Mouse (Mus musculus) neural tube, embryonic 12.5 days (tissue): ENCODE results near the gene Gm48551. TPM values are rescaled to one million over a fixed set of nuclear protein-coding genes. Genes with fewer than 3 reads are reported as not detected.
A peak's percentile ranks its signal among the peaks of the same experiment; 100 is the strongest.

Experiments used
- ATAC-seq: fragments of 200-750 bp; cut with Nextera tagmentation; 2 replicates; pipeline ENCODE4 v1.8.0; 2017; ENCODE audit warnings: low read depth, mild to moderate bottlenecking, moderate TSS enrichment, moderate library complexity; ENCODE audit not compliant: low FRiP score
- H3K27ac ChIP-seq: fragments of 300-500 bp; sonication (generic); 2 replicates; pipeline ENCODE4 v1.5.1; 2016
- H3K27me3 ChIP-seq: fragments of 300-500 bp; sonication (generic); replicated peaks from 2 replicates; pipeline ENCODE4 v1.6.1; 2016; ENCODE audit warnings: mild to moderate bottlenecking
- H3K36me3 ChIP-seq: fragments of 300-500 bp; sonication (generic); 2 replicates; pipeline ENCODE4 v1.6.1; 2016; ENCODE audit warnings: mild to moderate bottlenecking
- H3K4me1 ChIP-seq: fragments of 300-500 bp; sonication (generic); 2 replicates; pipeline ENCODE4 v1.6.1; 2016
- H3K4me2 ChIP-seq: fragments of 300-500 bp; sonication (generic); replicated peaks from 2 replicates; pipeline ENCODE4 v1.6.1; 2016; ENCODE audit warnings: mild to moderate bottlenecking
- H3K4me3 ChIP-seq: fragments of 300-500 bp; sonication (generic); 2 replicates; pipeline ENCODE4 v1.5.1; 2016
- H3K9ac ChIP-seq: fragments of 300-500 bp; sonication (generic); 2 replicates; pipeline ENCODE4 v1.6.1; 2016; ENCODE audit warnings: mild to moderate bottlenecking
- H3K9me3 ChIP-seq: fragments of 300-500 bp; sonication (generic); 2 replicates; pipeline ENCODE4 v1.6.1; 2016; ENCODE audit warnings: mild to moderate bottlenecking
- WGBS: fragments of 180-500 bp; shearing (Covaris S2); methylation state at CpG from one replicate; pipeline ENCODE4 v1.1.7; 2016; 5-methylcytosine and 5-hydroxymethylcytosine counted together
- polyA plus RNA-seq: library from polyadenylated mRNA; unstranded; fragments of >200 nt; fragmentation: Nextera tagmentation; extraction: Ambion mirVana; gene quantifications from 2 replicates; pipeline ENCODE4 v1.2.1, GENCODE M21; 2016

Gene Gm48551
- polyA plus RNA-seq, 1 experiment from 2014 or later = 5.0 TPM

- 20% methylated on average over 10 of the region's 10 CpGs for WGBS
- H3K27ac ChIP-seq = peak overlapping the region; percentile 90
- H3K36me3 ChIP-seq = peaks cover 34% of the 10 kb centered on the region
- peak; percentile 8; the same call in 1 of the 2 replicates for ATAC-seq
- H3K4me2 ChIP-seq = peak overlapping the region; percentile 45
- 0 out of 2 replicates have a peak, but pooled peaks cover 7% of the 10 kb centered on the region for H3K27me3 ChIP-seq
- H3K4me1 ChIP-seq = peaks cover 59% of the 10 kb centered on the region
- H3K9me3 ChIP-seq = no peaks in the 10 kb centered on the region
- H3K4me3 ChIP-seq = no peak overlapping the region
- no peak overlapping the region for H3K9ac ChIP-seq
These were observed 16.9 kb downstream of the Gm48551 start for GRCm38 (mm10) chr10:81401205-81401520.

GRCm38 (mm10) chr10:81401521-81402226 is 17.4 kb downstream of the Gm48551 start:
- H3K9me3 ChIP-seq = no peaks in the 10 kb centered on the region
- peak overlapping the region; percentile 19; the same call in 1 of the 2 replicates for H3K9ac ChIP-seq
- H3K27ac ChIP-seq = peak overlapping the region; percentile 90
- H3K27me3 ChIP-seq = peaks cover 10% of the 10 kb centered on the region
- peaks cover 59% of the 10 kb centered on the region for H3K4me1 ChIP-seq
- H3K4me2 ChIP-seq = peak overlapping the region; percentile 45
- peak overlapping the region; percentile 16; the same call in 1 of the 2 replicates for H3K4me3 ChIP-seq
- peaks cover 34% of the 10 kb centered on the region for H3K36me3 ChIP-seq
- 3% methylated on average over 18 of the region's 18 CpGs for WGBS
- ATAC-seq = peak; percentile 80

GRCm38 (mm10) chr10:81402227-81402765 is 18.0 kb downstream of the Gm48551 start:
- H3K4me3 ChIP-seq = 0 out of 2 replicates have a peak overlapping the region, but pooled peaks have one; percentile 16
- ATAC-seq = no peak

GRCm38 (mm10) chr10:81403511-81403910 is 19.2 kb downstream of the Gm48551 start:
- 0 out of 2 replicates have a peak, but pooled peaks have one; percentile 1 for ATAC-seq
- Histone ChIP-seq H3K27me3 (peaks cover 26% of the 10 kb centered on the region), H3K9me3 (no peaks in the 10 kb centered on the region), H3K27ac (peak overlapping the region; percentile 90), H3K9ac (peak overlapping the region; percentile 41), H3K4me2 (peak overlapping the region; percentile 45), H3K36me3 (peaks cover 32% of the 10 kb centered on the region), H3K4me3 (no peak overlapping the region), H3K4me1 (peaks cover 68% of the 10 kb centered on the region)
- 39% methylated on average over 10 of the region's 10 CpGs for WGBS

More at GRCm38 (mm10) chr10:81402227-81402765, 18.0 kb downstream of the Gm48551 start:
- peak overlapping the region; percentile 90 for H3K27ac ChIP-seq
- peaks cover 17% of the 10 kb centered on the region for H3K27me3 ChIP-seq
- peak overlapping the region; percentile 45 for H3K4me2 ChIP-seq
- no peaks in the 10 kb centered on the region for H3K9me3 ChIP-seq
- peaks cover 59% of the 10 kb centered on the region for H3K4me1 ChIP-seq
- peaks cover 34% of the 10 kb centered on the region for H3K36me3 ChIP-seq
- peak overlapping the region; percentile 19; the same call in 1 of the 2 replicates for H3K9ac ChIP-seq
- 9% methylated on average over 7 of the region's 7 CpGs for WGBS

GRCm38 (mm10) chr10:81404082-81404481 is 19.8 kb downstream of the Gm48551 start:
- Histone ChIP-seq H3K9me3 (no peaks in the 10 kb centered on the region), H3K4me1 (peaks cover 74% of the 10 kb centered on the region), H3K27me3 (peaks cover 30% of the 10 kb centered on the region), H3K9ac (no peak overlapping the region), H3K4me2 (no peak overlapping the region), H3K36me3 (peaks cover 32% of the 10 kb centered on the region), H3K4me3 (no peak overlapping the region), H3K27ac (no peak overlapping the region)
- 11% methylated on average over 9 of the region's 9 CpGs for WGBS
- no peak for ATAC-seq

- H3K9ac ChIP-seq = no peak overlapping the region
- 55% methylated on average over 18 of the region's 18 CpGs for WGBS
These were observed 20.5 kb downstream of the Gm48551 start for GRCm38 (mm10) chr10:81404720-81405119.

GRCm38 (mm10) chr10:81405588-81406201 is 21.4 kb downstream of the Gm48551 start:
- WGBS = 44% methylated on average over 13 of the region's 13 CpGs
- ATAC-seq = no peak
- Histone ChIP-seq H3K4me3 (no peak overlapping the region), H3K27ac (no peak overlapping the region), H3K9me3 (no peaks in the 10 kb centered on the region), H3K9ac (no peak overlapping the region), H3K27me3 (peaks cover 30% of the 10 kb centered on the region), H3K36me3 (peaks cover 18% of the 10 kb centered on the region), H3K4me2 (0 out of 2 replicates have a peak overlapping the region, but pooled peaks have one; percentile 51), H3K4me1 (peaks cover 70% of the 10 kb centered on the region)

More at GRCm38 (mm10) chr10:81404720-81405119, 20.5 kb downstream of the Gm48551 start:
- ATAC-seq = no peak
- Histone ChIP-seq H3K4me3 (no peak overlapping the region), H3K27ac (no peak overlapping the region), H3K4me2 (0 out of 2 replicates have a peak overlapping the region, but pooled peaks have one; percentile 3), H3K4me1 (peaks cover 76% of the 10 kb centered on the region), H3K27me3 (peaks cover 30% of the 10 kb centered on the region), H3K9me3 (no peaks in the 10 kb centered on the region), H3K36me3 (peaks cover 27% of the 10 kb centered on the region)

GRCm38 (mm10) chr10:81406504-81407440 is 22.5 kb downstream of the Gm48551 start:
- Histone ChIP-seq H3K27ac (0 out of 2 replicates have a peak overlapping the region, but pooled peaks have one; percentile 15), H3K9ac (peak overlapping the region; percentile 21; the same call in 1 of the 2 replicates), H3K4me1 (peaks cover 66% of the 10 kb centered on the region), H3K27me3 (peaks cover 30% of the 10 kb centered on the region), H3K36me3 (peaks cover 18% of the 10 kb centered on the region), H3K4me3 (peak overlapping the region; percentile 19), H3K9me3 (no peaks in the 10 kb centered on the region), H3K4me2 (peak overlapping the region; percentile 51)
- ATAC-seq = no peak
- 22% methylated on average over 24 of the region's 24 CpGs for WGBS

GRCm38 (mm10) chr10:81407539-81408423 is 23.5 kb downstream of the Gm48551 start:
- H3K27me3 ChIP-seq = peaks cover 30% of the 10 kb centered on the region

GRCm38 (mm10) chr10:81408424-81408729 is 24.1 kb downstream of the Gm48551 start:
- ATAC-seq = no peak
- Histone ChIP-seq H3K4me1 (peaks cover 63% of the 10 kb centered on the region), H3K27ac (no peak overlapping the region), H3K4me2 (peak overlapping the region; percentile 51; the same call in 1 of the 2 replicates), H3K36me3 (peaks cover 18% of the 10 kb centered on the region), H3K27me3 (peaks cover 30% of the 10 kb centered on the region), H3K9ac (no peak overlapping the region), H3K9me3 (no peaks in the 10 kb centered on the region), H3K4me3 (no peak overlapping the region)
- WGBS = 43% methylated on average over 13 of the region's 13 CpGs

More at GRCm38 (mm10) chr10:81407539-81408423, 23.5 kb downstream of the Gm48551 start:
- 21% methylated on average over 31 of the region's 31 CpGs for WGBS
- Histone ChIP-seq H3K9me3 (no peaks in the 10 kb centered on the region), H3K4me1 (peaks cover 66% of the 10 kb centered on the region), H3K27ac (0 out of 2 replicates have a peak overlapping the region, but pooled peaks have one; percentile 15), H3K36me3 (peaks cover 18% of the 10 kb centered on the region), H3K9ac (peak overlapping the region; percentile 21; the same call in 1 of the 2 replicates), H3K4me3 (peak overlapping the region; percentile 19), H3K4me2 (peak overlapping the region; percentile 51)
- no peak for ATAC-seq
